Mouse (Mus musculus) kidney, postnatal 14 days (tissue): ENCODE results near the gene Gm20662.

Source experiments
- DNase-seq: peaks from one replicate; pipeline ENCODE4 v3.0.0; 2022; ENCODE audit warnings: mixed read lengths

Gm20662 gene

DNA sequence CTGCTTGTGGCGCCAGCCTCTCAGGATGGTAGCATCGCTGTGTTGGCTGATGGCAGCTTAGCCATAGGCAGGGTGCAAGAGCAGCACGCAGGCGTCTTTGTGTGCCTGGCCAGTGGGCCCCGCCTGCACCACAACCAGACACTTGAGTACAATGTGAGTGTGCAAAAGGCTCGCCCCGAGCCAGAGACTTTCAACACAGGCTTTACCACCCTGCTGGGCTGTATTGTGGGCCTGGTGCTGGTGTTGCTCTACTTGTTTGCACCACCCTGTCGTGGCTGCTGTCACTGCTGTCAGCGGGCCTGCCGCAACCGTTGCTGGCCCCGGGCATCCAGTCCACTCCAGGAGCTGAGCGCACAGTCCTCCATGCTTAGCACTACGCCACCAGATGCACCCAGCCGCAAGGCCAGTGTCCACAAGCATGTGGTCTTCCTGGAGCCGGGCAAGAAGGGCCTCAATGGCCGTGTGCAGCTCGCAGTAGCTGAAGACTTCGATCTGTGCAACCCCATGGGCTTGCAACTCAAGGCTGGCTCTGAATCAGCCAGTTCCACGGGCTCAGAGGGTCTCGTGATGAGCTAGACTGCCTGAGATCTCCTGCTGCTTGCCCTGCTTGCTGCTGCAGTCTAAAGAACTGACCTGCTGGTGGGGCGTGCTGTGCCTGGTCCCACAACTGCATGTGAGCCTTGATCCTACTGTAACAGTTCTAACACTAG is 58.3 kb downstream of the Gm20662 start:
- no peak for DNase-seq

- no peak for DNase-seq
These were observed 58.9 kb downstream of the Gm20662 start for GRCm38 (mm10) chr9:108055061-108055460.

- no peak for DNase-seq
These were observed 59.6 kb downstream of the Gm20662 start for GRCm38 (mm10) chr9:108055661-108056237.

- no peak for DNase-seq
These were observed 60.5 kb downstream of the Gm20662 start for GRCm38 (mm10) chr9:108056361-108057261.

GRCm38 (mm10) chr9:108057262-108057562 is 61.1 kb downstream of the Gm20662 start:
- no peak for DNase-seq

DNA sequence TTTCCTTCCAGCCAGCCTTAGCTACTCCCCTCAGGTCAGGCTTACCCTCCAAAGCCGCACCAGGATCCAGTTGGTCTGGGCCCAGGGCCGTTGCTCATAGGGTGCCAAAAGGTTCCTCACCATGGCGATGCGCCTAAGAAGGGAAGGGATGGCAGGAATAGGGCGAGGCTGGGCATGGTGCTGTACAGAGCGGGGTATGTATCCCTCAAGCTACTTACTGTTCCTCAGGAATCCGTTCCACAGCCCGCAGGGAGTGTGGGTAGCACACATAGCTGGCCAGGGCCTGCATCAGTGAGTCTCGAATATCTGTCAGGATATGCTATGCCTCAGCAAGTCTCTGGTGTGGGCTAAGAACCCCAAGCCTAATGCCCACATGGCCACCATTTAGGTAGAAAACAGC is 62.1 kb downstream of the Gm20662 start:
- DNase-seq, result no peak

DNA sequence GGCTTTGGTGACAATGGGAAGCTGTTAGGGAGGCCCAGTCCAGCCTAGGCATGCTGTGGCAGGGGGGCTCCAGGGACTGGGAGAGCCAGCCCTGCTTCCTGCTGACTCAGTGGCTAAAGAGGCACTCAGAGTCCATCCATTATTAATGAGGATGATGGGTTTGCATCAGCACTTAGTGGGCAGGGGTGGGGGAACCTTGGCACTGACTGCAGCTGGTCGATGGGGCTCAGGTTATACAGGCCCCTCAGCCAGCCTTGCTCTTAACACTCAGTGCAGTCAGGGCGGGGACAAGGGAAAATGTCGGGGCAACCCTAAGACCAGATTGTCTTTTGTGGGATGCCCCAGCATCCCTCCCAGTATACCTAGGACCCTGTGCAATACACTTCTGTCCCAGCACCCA is 66.0 kb downstream of the Gm20662 start:
- DNase-seq, result no peak

GRCm38 (mm10) chr9:108063361-108063760 is 67.2 kb downstream of the Gm20662 start:
- DNase-seq, result no peak

GRCm38 (mm10) chr9:108065491-108066011 is 69.4 kb downstream of the Gm20662 start:
- peak; percentile 71 for DNase-seq

DNA sequence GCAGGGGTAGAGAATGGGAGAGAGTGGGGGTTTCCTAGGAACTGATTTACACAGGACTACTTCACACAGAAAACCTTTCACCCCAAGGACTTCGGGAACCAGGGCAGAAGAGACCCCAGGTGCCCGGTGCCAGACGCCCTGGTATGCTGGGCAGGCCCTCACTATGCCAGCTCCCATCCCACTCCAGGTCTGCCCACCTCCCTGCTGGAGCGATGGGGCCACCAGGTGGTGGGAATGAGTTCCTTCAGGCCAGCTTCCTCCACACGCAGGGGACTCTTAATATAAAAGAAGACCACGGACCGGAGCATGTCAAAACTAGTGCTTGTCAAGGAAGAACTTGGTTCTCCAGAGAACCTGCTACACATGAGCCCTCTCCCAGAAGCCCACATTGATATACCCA is 71.0 kb downstream of the Gm20662 start:
- DNase-seq, result no peak

DNA sequence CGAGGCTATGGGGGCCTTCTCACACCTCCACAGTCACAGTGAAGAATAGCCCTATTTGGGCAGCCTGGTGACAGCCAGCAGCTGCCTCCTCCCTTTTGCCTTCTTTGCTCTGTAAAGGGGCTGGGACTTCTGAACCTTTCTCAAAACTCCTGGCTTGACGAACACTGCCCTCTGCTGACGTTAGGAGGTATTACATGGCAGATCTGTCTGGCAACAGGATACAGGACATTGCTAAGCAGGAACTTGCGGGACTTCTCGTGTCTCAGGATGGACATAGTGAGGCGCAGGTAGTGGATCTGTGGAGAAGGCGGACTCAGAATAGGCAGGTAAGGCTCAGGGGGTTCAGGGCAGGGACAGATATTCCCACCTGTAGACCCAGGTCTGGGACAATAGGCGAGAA is 71.8 kb downstream of the Gm20662 start:
- DNase-seq, result peak; percentile 87

DNA sequence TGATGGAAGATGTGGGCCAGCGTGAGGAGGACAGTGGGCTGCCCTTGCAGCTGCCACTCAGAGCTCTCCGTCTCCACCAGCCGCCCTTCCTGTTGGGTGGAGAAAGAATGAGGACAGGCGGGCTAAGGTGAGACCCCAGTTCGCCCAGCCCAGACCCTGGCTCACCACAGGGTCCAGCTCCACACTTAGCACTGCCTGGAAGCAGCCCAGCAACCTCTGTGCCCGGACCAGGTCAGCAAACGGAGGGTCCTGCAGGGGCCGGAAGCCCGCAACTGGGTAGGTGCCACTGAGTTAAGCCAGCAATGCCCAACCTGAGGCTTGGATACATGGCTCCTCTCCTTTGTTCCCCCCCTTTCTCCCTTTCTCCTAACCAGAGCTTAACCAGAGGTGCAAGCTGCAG is 72.9 kb downstream of the Gm20662 start:
- no peak for DNase-seq

DNA sequence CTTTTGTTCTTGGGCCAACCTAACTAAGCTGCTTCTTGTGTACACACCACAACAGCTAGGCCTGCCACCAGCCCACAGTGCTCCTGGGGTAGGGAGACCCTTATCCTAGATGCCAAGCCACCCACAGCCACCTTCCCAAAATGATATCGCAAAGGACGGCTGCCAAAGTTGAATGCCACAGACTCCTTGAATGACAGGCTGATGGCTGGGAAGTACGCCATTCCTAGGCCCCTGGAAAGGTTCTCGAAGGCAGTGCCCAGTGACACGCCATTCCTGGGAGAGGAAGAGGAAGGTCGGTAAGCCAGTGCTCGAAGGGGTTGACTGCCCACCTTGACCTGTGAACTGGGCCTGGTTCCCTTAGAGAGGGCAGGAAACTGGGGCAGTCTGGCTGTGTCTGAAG is 73.4 kb downstream of the Gm20662 start:
- no peak for DNase-seq

DNA sequence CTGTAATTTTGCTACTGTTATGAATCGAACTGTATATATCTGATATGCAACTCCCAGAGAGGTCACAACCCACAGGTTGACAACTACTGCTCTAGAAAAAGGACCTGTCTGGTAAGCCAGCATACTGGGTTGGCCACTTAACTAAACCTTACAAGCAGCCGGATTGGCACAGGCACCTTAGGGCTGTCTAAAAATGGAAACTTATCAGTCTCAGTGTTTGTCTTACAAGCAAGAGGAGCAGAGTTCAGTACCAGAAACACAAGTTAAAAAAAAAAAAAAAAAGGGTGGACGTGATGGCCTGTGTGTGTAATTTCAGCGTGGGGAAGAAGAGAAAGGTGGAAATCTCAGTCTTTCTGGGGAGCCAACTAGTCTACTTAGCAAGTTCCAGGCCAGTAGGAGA is 75.7 kb downstream of the Gm20662 start:
- no peak for DNase-seq

DNA sequence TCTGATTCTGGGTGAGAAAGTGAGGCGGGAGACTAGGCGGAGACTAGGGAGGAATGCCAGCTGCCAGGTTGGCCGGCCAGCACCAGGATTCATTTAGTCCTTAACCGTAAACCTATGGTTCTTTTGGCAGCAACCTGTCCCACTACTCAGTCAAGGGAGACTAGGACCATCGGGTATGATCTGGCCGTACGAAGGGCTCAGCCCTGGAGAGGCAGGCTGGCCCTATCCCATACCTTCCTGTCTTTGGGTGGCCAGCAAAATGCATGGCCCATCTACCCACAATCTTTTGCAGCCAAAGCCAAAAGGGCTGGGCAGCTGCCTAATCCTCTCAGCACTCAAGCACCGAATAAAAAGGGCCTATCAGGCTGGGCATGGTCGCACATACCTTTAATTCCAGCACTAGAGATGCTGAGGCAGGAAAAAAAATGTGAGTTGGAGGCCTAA is 76.4 kb downstream of the Gm20662 start:
- no peak for DNase-seq

GRCm38 (mm10) chr9:108073141-108073930 is 77.2 kb downstream of the Gm20662 start:
- DNase-seq, result no peak

GRCm38 (mm10) chr9:108080168-108080567 is 84.0 kb downstream of the Gm20662 start, which contains the start of gene Mst1:
Gene Mst1 (plus strand): TSS chr9:108080436.
- no peak for DNase-seq

DNA sequence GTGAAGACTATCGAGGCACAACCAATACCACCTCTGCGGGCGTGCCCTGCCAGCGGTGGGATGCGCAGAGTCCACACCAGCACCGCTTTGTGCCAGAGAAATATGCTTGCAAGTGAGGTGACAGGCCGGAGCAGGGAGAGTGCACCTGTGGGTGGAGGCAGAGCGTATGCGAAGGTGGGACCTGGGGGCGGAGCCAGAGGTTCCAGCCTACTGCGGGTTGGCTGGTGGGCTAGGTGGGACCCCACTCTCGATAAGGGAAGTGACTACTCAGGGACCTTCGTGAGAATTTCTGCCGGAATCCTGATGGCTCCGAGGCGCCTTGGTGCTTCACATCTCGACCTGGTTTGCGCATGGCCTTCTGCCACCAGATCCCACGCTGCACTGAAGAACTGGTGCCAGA is 86.4 kb downstream of the Gm20662 start:
- no peak for DNase-seq

DNA sequence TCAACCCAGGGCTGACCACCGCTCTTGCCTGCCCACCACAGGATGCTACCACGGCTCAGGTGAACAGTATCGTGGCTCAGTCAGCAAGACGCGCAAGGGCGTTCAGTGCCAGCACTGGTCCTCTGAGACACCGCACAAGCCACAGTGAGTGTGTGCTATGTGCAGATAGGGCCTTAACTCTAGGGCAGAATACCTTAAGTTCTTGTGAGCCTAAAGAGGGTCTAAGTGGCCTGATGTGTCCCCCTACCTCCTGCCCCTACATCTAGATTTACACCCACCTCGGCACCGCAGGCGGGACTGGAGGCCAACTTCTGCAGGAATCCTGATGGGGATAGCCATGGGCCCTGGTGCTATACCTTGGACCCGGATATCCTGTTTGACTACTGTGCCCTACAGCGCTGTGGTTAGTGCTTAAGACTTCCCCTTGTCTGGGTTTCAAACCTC is 86.9 kb downstream of the Gm20662 start, which contains the start of gene Rnf123:
TSS of gene Rnf123 (minus strand) at position 359 of the 444 bp plus-strand sequence.
- no peak for DNase-seq

GRCm38 (mm10) chr9:108083561-108083960 is 87.4 kb downstream of the Gm20662 start:
- DNase-seq, result no peak

DNA sequence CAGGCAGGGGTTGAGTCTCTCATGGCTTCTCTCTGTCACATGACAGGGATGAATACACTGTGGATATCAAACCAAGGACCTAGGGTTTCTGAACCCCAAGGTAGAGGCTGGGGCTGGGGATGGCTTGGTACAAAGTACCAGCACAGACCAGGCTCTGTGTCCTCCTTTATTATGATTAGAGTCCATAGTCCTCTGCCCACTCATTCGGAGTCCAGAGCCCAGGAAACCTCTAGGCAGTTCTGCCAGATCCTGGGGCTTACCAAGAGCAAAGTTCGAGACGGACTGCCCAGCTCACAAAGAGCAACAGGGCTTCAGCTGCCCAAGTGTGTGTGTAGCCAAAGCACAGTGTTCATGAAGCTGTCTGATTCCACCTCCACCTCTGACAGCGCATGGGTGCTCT is 89.1 kb downstream of the Gm20662 start:
- DNase-seq, result peak; percentile 55

- peak; percentile 74 for DNase-seq
These were observed 94.5 kb downstream of the Gm20662 start for GRCm38 (mm10) chr9:108090611-108091120.
